Mouse (Mus musculus) cerebellum, adult (tissue): Measurements from ENCODE around the gene Pofut1.

Experiments
- ATAC-seq: cut with Nextera tagmentation; 2 replicates; pipeline ENCODE4 v1.9.2; 2017; ENCODE audit warnings: mild to moderate bottlenecking, moderate library complexity, mixed read lengths; ENCODE audit not compliant: insufficient number of reproducible peaks, low FRiP score, low TSS enrichment

Gene Pofut1

GRCm38 (mm10) chr2:153241250-153242014 is at the start of gene Pofut1, which contains the start of gene Plagl2:
TSS of gene Pofut1 (plus strand) at chr2:153241533.
TSS of gene Plagl2 (minus strand) at chr2:153241426.
- ATAC-seq: peak; percentile 93

- ATAC-seq: no peak
Observed at GRCm38 (mm10) chr2:153194255-153194654, 47.1 kb upstream of the Pofut1 start.

- no peak for ATAC-seq
Observed at GRCm38 (mm10) chr2:153198485-153198884, 42.8 kb upstream of the Pofut1 start.

GRCm38 (mm10) chr2:153199114-153199513 is 42.2 kb upstream of the Pofut1 start:
- ATAC-seq: no peak

GRCm38 (mm10) chr2:153202766-153203165 is 38.6 kb upstream of the Pofut1 start:
- no peak for ATAC-seq

GRCm38 (mm10) chr2:153208149-153208548 is 33.2 kb upstream of the Pofut1 start:
- ATAC-seq: no peak

GRCm38 (mm10) chr2:153209286-153209685 is 32.0 kb upstream of the Pofut1 start:
- no peak for ATAC-seq

- no peak for ATAC-seq
Observed at GRCm38 (mm10) chr2:153211451-153211850, 29.9 kb upstream of the Pofut1 start.

GRCm38 (mm10) chr2:153213351-153213750 is 28.0 kb upstream of the Pofut1 start:
- ATAC-seq: no peak

GRCm38 (mm10) chr2:153214771-153215259 is 26.5 kb upstream of the Pofut1 start:
- no peak for ATAC-seq

- ATAC-seq: no peak
Observed at GRCm38 (mm10) chr2:153215421-153215820, 25.9 kb upstream of the Pofut1 start.

GRCm38 (mm10) chr2:153217826-153218340 is 23.4 kb upstream of the Pofut1 start:
- ATAC-seq: no peak

GRCm38 (mm10) chr2:153218516-153218915 is 22.8 kb upstream of the Pofut1 start:
- ATAC-seq: no peak

GRCm38 (mm10) chr2:153221620-153222019 is 19.7 kb upstream of the Pofut1 start:
- no peak for ATAC-seq

- ATAC-seq: no peak
Observed at GRCm38 (mm10) chr2:153222130-153222529, 19.2 kb upstream of the Pofut1 start.

- ATAC-seq: no peak
Observed at GRCm38 (mm10) chr2:153222566-153222965, 18.8 kb upstream of the Pofut1 start.

- peak; percentile 59 for ATAC-seq
Observed at GRCm38 (mm10) chr2:153224946-153225594, 16.3 kb upstream of the Pofut1 start, which contains the start of gene Tspyl3. TSS of gene Tspyl3 (minus strand) at chr2:153225441.

- ATAC-seq: no peak
Observed at GRCm38 (mm10) chr2:153225595-153225953, 15.8 kb upstream of the Pofut1 start.

GRCm38 (mm10) chr2:153227959-153228358 is 13.4 kb upstream of the Pofut1 start:
- ATAC-seq: no peak

- no peak for ATAC-seq
Observed at GRCm38 (mm10) chr2:153228523-153228922, 12.8 kb upstream of the Pofut1 start.

GRCm38 (mm10) chr2:153237193-153237592 is 4.1 kb upstream of the Pofut1 start:
- ATAC-seq: no peak
